Mouse (Mus musculus) cerebellum, adult 2 months (tissue): ENCODE measurements at regions not wholly inside any gene's neighbourhood (a gene's known extent, or its start where the extent isn't known, plus 50 kb on each side); places are given as distances from the start of the nearest gene placed in this dataset.

Source experiments
- CTCF ChIP-seq: fragments of 200-500 bp; IDR thresholded peaks from 2 replicates; pipeline ENCODE4 v1.5.1; 2011; ENCODE audit warnings: low read depth, mild to moderate bottlenecking, control low read depth, low read length, moderate library complexity, borderline replicate concordance; ENCODE audit not compliant: insufficient read depth
- POLR2A ChIP-seq: fragments of 200-500 bp; IDR thresholded peaks from 2 replicates; pipeline ENCODE4 v1.6.1; 2011; ENCODE audit warnings: low read length, control low read depth, borderline replicate concordance; ENCODE audit not compliant: insufficient read depth

DNA sequence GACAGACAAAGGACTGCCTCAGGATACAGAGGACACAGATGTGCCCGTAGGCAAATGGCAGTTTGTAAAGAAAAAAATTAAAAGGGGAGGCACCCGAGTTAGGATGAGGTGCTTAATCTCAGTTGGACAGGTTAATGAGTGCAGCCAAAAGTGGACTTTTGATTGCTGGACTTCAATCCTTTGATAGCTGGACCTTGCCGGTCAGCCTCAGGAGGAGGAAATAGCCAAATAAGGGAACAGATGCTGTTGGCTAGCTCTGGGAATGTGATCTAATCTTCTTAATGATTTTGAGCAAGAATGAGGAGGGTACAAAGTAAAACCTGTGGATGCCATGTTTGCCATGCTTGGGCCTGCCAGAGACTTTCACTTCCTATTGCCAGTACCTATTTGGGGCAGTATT lies 103.5 kb upstream of the Ado start:
- TF ChIP-seq CTCF (no peak), POLR2A (no peak)
